16 mouse cellular contexts compared by ENCODE assay signal in the genomic region with DNA sequence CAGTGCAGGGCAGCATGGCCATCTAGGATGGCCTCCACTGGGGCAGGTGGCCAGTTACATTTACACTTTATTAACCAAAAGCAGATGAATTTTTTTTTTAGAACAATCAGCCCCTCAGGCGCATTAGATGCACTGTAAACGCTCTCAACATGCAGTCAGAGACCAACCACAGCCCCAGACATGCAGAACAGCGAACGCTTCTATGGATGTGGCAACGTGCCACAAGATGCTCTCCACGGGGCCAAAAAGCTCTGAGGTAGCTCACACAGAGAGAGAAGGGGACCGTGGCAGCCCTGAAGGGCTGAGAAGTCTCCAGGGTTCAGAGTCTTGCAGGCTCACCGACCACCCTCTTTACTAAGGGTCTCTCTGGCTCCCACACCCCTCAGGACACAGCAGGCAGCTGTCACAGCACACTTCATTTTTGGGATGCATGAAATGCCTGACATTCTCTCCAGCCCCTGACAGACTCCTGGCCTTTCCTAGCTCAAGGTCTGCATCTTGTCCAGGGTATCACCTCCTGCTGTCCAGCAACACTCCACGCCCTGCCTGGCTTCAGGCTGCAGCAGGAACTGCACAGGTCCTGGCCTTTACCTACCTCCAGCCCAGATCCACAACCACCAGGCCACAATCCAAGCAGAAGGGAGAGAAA.
DNase-seq lines count a peak whose midpoint lies in the region; ATAC-seq and TF ChIP-seq lines count a peak whose summit lies in the region.
"Had no signal": no experiment of that assay in that cellular context is flagged by ENCODE, and none has a peak within 500 bp of the region (broad histone marks: within the 10 kb centered on the region; RNA-seq: fewer than 3 reads in every experiment).

No protein-coding gene starts in this region.

- peak; percentile 22; the same call in 1 of the 2 replicates for ATAC-seq in heart, embryonic 14.5 days (ENCODE audit: insufficient number of reproducible peaks, insufficient read depth, low FRiP score, low read depth)
- peak; percentile 39; the same call in 1 of the 2 replicates for ATAC-seq in lung, embryonic 16.5 days (ENCODE audit: low read depth)
- ATAC-seq: intestine, postnatal 0 days; midbrain, embryonic 13.5 days had no signal

- peak in 1 of 2 experiments; percentile 53 for DNase-seq in cerebellum, adult 2 months
- no peak for DNase-seq in cerebellum, postnatal 4 days (ENCODE audit: low spot score in 2 of 2)
- DNase-seq in heart, adult 11 months: no peak
- no peak for DNase-seq in lung, adult 2 months
- no peak for DNase-seq in frontal cortex, adult 2 months (ENCODE audit: extremely low spot score in 1 of 2, low spot score in 1 of 2)
- DNase-seq in thymus, postnatal 10 days (ENCODE audit: low spot score in 2 of 2): no peak
- DNase-seq: gastrocnemius, postnatal 10 days; kidney, postnatal 14 days; layer of hippocampus, adult 9-11 months; liver, embryonic 13.5 days; right cerebral cortex, adult 18-20 months had no signal

- no peak for TF ChIP-seq POLR2A in cerebellum, adult 2 months (IDR thresholded peaks at IDR 0.05; ENCODE audit: borderline replicate concordance, insufficient read depth, low read length)
- TF ChIP-seq POLR2A in lung, adult 2 months (IDR thresholded peaks at IDR 0.05; ENCODE audit: borderline replicate concordance, extremely low read depth, low read depth, low read length): no peak

- H3K4me1 ChIP-seq in cerebellum, adult 2 months (ENCODE audit: control insufficient read depth, insufficient read depth, low read length): peaks cover 67% of the 10 kb centered on the region
- H3K4me1 ChIP-seq in heart, embryonic 14.5 days (ENCODE audit: control insufficient read depth in 2 of 2, insufficient read depth in 2 of 2, low read length in 2 of 2): peaks cover 60 to 62% of the 10 kb centered on the region in 2 experiments
- H3K4me1 ChIP-seq in lung, embryonic 16.5 days (replicated peaks; ENCODE audit: control insufficient read depth, insufficient read depth, low read length): peaks cover 43% of the 10 kb centered on the region
- peaks cover 8% of the 10 kb centered on the region for H3K4me1 ChIP-seq in lung, adult 2 months (ENCODE audit: control insufficient read depth, insufficient read depth, low read length)
- H3K4me1 ChIP-seq: liver, embryonic 13.5 days had no signal

- WGBS in cerebellum, adult 2 months: 10% methylated on average over 9 of the region's 9 CpGs
- WGBS in heart, embryonic 14.5 days: 26% methylated on average over 9 of the region's 9 CpGs
- WGBS in lung, embryonic 16.5 days: 47% methylated on average over 9 of the region's 9 CpGs
- WGBS in lung, adult 2 months: 68% methylated on average over 9 of the region's 9 CpGs

- peak; percentile 25; the same call in 1 of the 2 replicates for TF ChIP-seq CTCF in cerebellum, adult 2 months (IDR thresholded peaks at IDR 0.05; ENCODE audit: borderline replicate concordance, insufficient read depth, low read depth, low read length)
- no peak for TF ChIP-seq CTCF in lung, adult 2 months (IDR thresholded peaks at IDR 0.05; ENCODE audit: insufficient read depth, low read length)

- no peak overlapping the region for H3K4me3 ChIP-seq in cerebellum, adult 2 months (replicated peaks; ENCODE audit: insufficient read depth, low read depth, low read length)
- no peak overlapping the region for H3K4me3 ChIP-seq in heart, embryonic 14.5 days (ENCODE audit: control insufficient read depth in 1 of 2, insufficient read depth in 1 of 2, low read depth in 1 of 2, low read length in 2 of 2)
- H3K4me3 ChIP-seq in lung, embryonic 16.5 days (ENCODE audit: low read length): no peak overlapping the region
- H3K4me3 ChIP-seq in lung, adult 2 months (replicated peaks; ENCODE audit: extremely low read depth, low read depth, low read length): no peak overlapping the region
- H3K4me3 ChIP-seq: liver, embryonic 13.5 days; midbrain, embryonic 13.5 days; stomach, embryonic 15.5 days had no signal

- H3K4me2 ChIP-seq in heart, embryonic 14.5 days (ENCODE audit: low read length): 0 out of 2 replicates have a peak overlapping the region, but pooled peaks have one; percentile 24
- H3K4me2 ChIP-seq in lung, embryonic 16.5 days (ENCODE audit: low read depth, low read length): no peak overlapping the region
- H3K4me2 ChIP-seq: liver, embryonic 13.5 days; midbrain, embryonic 13.5 days; stomach, embryonic 15.5 days had no signal

- H3K27ac ChIP-seq in cerebellum, adult 2 months (ENCODE audit: insufficient read depth, low read length): peak overlapping the region; percentile 83
- H3K27ac ChIP-seq in heart, embryonic 14.5 days (replicated peaks in 1 of 2; ENCODE audit: control insufficient read depth in 1 of 2, insufficient read depth in 1 of 2, low read depth in 2 of 2, low read length in 2 of 2): peak overlapping the region; percentile 60 to 76
- peak overlapping the region; percentile 21 for H3K27ac ChIP-seq in lung, embryonic 16.5 days (ENCODE audit: low read length)
- H3K27ac ChIP-seq: liver, embryonic 13.5 days; midbrain, embryonic 13.5 days had no signal

- no peaks in the 10 kb centered on the region for H3K9me3 ChIP-seq in heart, embryonic 14.5 days (ENCODE audit: control insufficient read depth, low read length)
- H3K9me3 ChIP-seq in lung, embryonic 16.5 days (ENCODE audit: control insufficient read depth, low read length): no peaks in the 10 kb centered on the region
- H3K9me3 ChIP-seq: liver, embryonic 13.5 days; midbrain, embryonic 13.5 days; stomach, embryonic 15.5 days had no signal

- H3K36me3 ChIP-seq in heart, embryonic 14.5 days (ENCODE audit: control insufficient read depth, insufficient read depth, low read length): peaks cover 30% of the 10 kb centered on the region
- H3K36me3 ChIP-seq in lung, embryonic 16.5 days (ENCODE audit: control insufficient read depth, insufficient read depth, low read length): 0 out of 2 replicates have a peak, but pooled peaks cover 3% of the 10 kb centered on the region
- H3K36me3 ChIP-seq: liver, embryonic 13.5 days; midbrain, embryonic 13.5 days; stomach, embryonic 15.5 days had no signal

- no peaks in the 10 kb centered on the region for H3K27me3 ChIP-seq in cerebellum, adult 2 months (ENCODE audit: control insufficient read depth, insufficient read depth, low read length)
- H3K27me3 ChIP-seq in heart, embryonic 14.5 days (ENCODE audit: control insufficient read depth, insufficient read depth, low read length): no peaks in the 10 kb centered on the region
- H3K27me3 ChIP-seq in lung, embryonic 16.5 days (ENCODE audit: control insufficient read depth, insufficient read depth, low read depth, low read length): no peaks in the 10 kb centered on the region
- H3K27me3 ChIP-seq: liver, embryonic 13.5 days; midbrain, embryonic 13.5 days; stomach, embryonic 15.5 days had no signal

- peak overlapping the region; percentile 56; the same call in 1 of the 2 replicates for H3K9ac ChIP-seq in heart, embryonic 14.5 days (ENCODE audit: low read length)
- H3K9ac ChIP-seq in lung, embryonic 16.5 days (ENCODE audit: low read length): no peak overlapping the region
- H3K9ac ChIP-seq: liver, embryonic 13.5 days; midbrain, embryonic 13.5 days; stomach, embryonic 15.5 days had no signal

Comparison
In these comparisons a context has a peak if more than half of its experiments do, and no peak if none do; other contexts are left out.
1. H3K27ac ChIP-seq: peak in every context shown above with its lines; median percentile 83 in cerebellum, adult 2 months; 68 in heart, embryonic 14.5 days; 21 in lung, embryonic 16.5 days.